Mouse (Mus musculus) c-Kit-positive CD71-positive TER-119-negative erythroid progenitor cells, embryonic 14.5 days (primary cell): ENCODE data around the gene Stk10.

Experiments
- DNase-seq: peaks from one replicate; pipeline ENCODE4 v3.0.0-alpha.2; 2013; ENCODE audit warnings: low read depth

Stk10 gene

GRCm38 (mm10) chr11:32551579-32552297 lies 18.6 kb downstream of the Stk10 start:
- no peak for DNase-seq

GRCm38 (mm10) chr11:32552401-32553090 lies 19.4 kb downstream of the Stk10 start:
- DNase-seq = no peak

- DNase-seq = no peak
These were observed 20.4 kb downstream of the Stk10 start for GRCm38 (mm10) chr11:32553311-32554140.

GRCm38 (mm10) chr11:32554141-32555091 lies 21.3 kb downstream of the Stk10 start:
- no peak for DNase-seq

GRCm38 (mm10) chr11:32555103-32555689 lies 22.1 kb downstream of the Stk10 start:
- no peak for DNase-seq

GRCm38 (mm10) chr11:32556333-32556990 lies 23.4 kb downstream of the Stk10 start:
- DNase-seq = no peak

GRCm38 (mm10) chr11:32558026-32558425 lies 24.9 kb downstream of the Stk10 start:
- DNase-seq = no peak

- no peak for DNase-seq
These were observed 25.6 kb downstream of the Stk10 start for GRCm38 (mm10) chr11:32558677-32559076.

- DNase-seq = no peak
These were observed 27.1 kb downstream of the Stk10 start for GRCm38 (mm10) chr11:32560015-32560770.

GRCm38 (mm10) chr11:32561465-32562355 lies 28.6 kb downstream of the Stk10 start:
- no peak for DNase-seq

GRCm38 (mm10) chr11:32562706-32563105 lies 29.6 kb downstream of the Stk10 start:
- DNase-seq = no peak

GRCm38 (mm10) chr11:32563660-32564059 lies 30.6 kb downstream of the Stk10 start:
- DNase-seq = no peak

GRCm38 (mm10) chr11:32564629-32565028 lies 31.5 kb downstream of the Stk10 start:
- DNase-seq = no peak

GRCm38 (mm10) chr11:32565088-32565487 lies 32.0 kb downstream of the Stk10 start:
- DNase-seq = no peak

GRCm38 (mm10) chr11:32566184-32566583 lies 33.1 kb downstream of the Stk10 start:
- DNase-seq = no peak

GRCm38 (mm10) chr11:32567000-32567855 lies 34.1 kb downstream of the Stk10 start:
- DNase-seq = no peak

- no peak for DNase-seq
These were observed 35.0 kb downstream of the Stk10 start for GRCm38 (mm10) chr11:32568060-32568459.
